Mouse (Mus musculus) G1E (cell line): ENCODE results near the gene Xntrpc.

Source experiments
- CTCF ChIP-seq: IDR thresholded peaks from 2 replicates; pipeline ENCODE4 v1.5.1; 2012; ENCODE audit warnings: low read depth, low read length, inconsistent platforms, mixed read lengths
- TAL1 ChIP-seq: conservative IDR thresholded peaks from 2 replicates; pipeline ENCODE4 v1.6.1; 2012; ENCODE audit warnings: low read depth, low read length, inconsistent platforms, mixed read lengths

DNA sequence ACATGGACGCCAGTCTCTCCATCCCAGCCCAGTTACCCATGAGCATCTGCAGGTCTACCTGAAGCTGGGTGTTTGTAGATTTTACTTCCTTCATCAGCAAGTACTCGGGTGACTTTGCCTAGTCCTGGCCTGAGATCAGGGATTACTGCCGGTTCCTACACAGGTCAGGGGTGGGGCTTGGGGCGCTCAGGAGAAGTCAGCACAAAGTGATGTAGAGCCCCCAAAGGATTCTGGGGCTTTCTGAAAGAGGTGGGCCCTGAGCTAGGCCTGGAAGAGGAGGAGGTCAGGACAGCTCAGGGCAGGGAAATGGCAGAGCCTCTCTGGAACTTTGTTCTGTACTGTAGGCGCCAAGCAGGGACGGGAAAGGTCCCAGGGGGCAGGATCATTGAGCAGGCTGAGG, 37.2 kb downstream of the Xntrpc start:
- no peak for TF ChIP-seq CTCF
- TF ChIP-seq TAL1: no peak
